Mouse (Mus musculus) left cerebral cortex, postnatal 4 days (tissue): ENCODE results near the gene Slc39a12. TPM values are rescaled to one million over a fixed set of nuclear protein-coding genes. Genes with fewer than 3 reads are reported as not detected.

Experiments used
- total RNA-seq, 2 experiments: library from RNA; stranded (reverse); gene quantifications; 2 replicates each; pipeline ENCODE4 v1.2.3; 2021

Slc39a12 gene
- total RNA-seq, 2 experiments from 2014 or later = 4.2 to 4.8 TPM

Other genes with a start within 250 kb of the Slc39a12 start
- under 1 TPM in 1 of 2 experiments, not detected in 1; 0.14 TPM for gene Tmem236, start 213.8 kb upstream of the Slc39a12 start, total RNA-seq
- 10 to 100 TPM; 10.7 to 12.3 TPM for gene Mrc1, start 158.9 kb upstream of the Slc39a12 start, total RNA-seq
- 10 to 100 TPM; 16.5 to 25.0 TPM for gene Cacnb2, start 214.8 kb downstream of the Slc39a12 start, total RNA-seq